Mouse (Mus musculus) midbrain, postnatal 0 days (tissue): ENCODE data around the gene Mpg. TPM values are rescaled to one million over a fixed set of nuclear protein-coding genes. Genes with fewer than 3 reads are reported as not detected.

Source experiments
- ATAC-seq: fragments of 200-750 bp; cut with Nextera tagmentation; 2 replicates; pipeline ENCODE4 v1.8.0; 2017; ENCODE audit warnings: moderate number of reproducible peaks, mild to moderate bottlenecking, moderate TSS enrichment, moderate library complexity; ENCODE audit not compliant: low FRiP score
- DNase-seq: peaks from one replicate; pipeline ENCODE4 v3.0.0-alpha.2; 2015; ENCODE audit warnings: low spot score
- H3K27ac ChIP-seq: fragments of 300-500 bp; sonication (generic); 2 replicates; pipeline ENCODE4 v1.5.1; 2014; ENCODE audit warnings: low read depth, mild to moderate bottlenecking, low read length, mixed read lengths
- H3K27me3 ChIP-seq: fragments of 300-500 bp; sonication (generic); 2 replicates; pipeline ENCODE4 v1.6.1; 2014; ENCODE audit warnings: low read length, control low read depth, mixed read lengths; ENCODE audit not compliant: insufficient read depth
- H3K36me3 ChIP-seq: fragments of 300-500 bp; sonication (generic); 2 replicates; pipeline ENCODE4 v1.6.1; 2014; ENCODE audit warnings: low read length, control low read depth, mixed read lengths; ENCODE audit not compliant: insufficient read depth
- H3K4me1 ChIP-seq: fragments of 300-500 bp; sonication (generic); 2 replicates; pipeline ENCODE4 v1.6.1; 2014; ENCODE audit warnings: mild to moderate bottlenecking, control low read depth, antibody characterized with exemption, low read length, mixed read lengths; ENCODE audit not compliant: insufficient read depth
- H3K4me2 ChIP-seq: fragments of 300-500 bp; sonication (generic); 2 replicates; pipeline ENCODE4 v1.6.1; 2014; ENCODE audit warnings: low read depth, mild to moderate bottlenecking, low read length, mixed read lengths; ENCODE audit not compliant: poor library complexity, severe bottlenecking
- H3K4me3 ChIP-seq: fragments of 300-500 bp; sonication (generic); 2 replicates; pipeline ENCODE4 v1.5.1; 2014; ENCODE audit warnings: low read depth, mild to moderate bottlenecking, low read length, moderate library complexity
- H3K9ac ChIP-seq: fragments of 300-500 bp; sonication (generic); replicated peaks from 2 replicates; pipeline ENCODE4 v1.6.1; 2014; ENCODE audit warnings: mild to moderate bottlenecking, low read length, moderate library complexity, mixed read lengths; ENCODE audit not compliant: poor library complexity, severe bottlenecking
- H3K9me3 ChIP-seq: fragments of 300-500 bp; sonication (generic); 2 replicates; pipeline ENCODE4 v1.6.1; 2016; ENCODE audit warnings: low read length, control low read depth
- CTCF ChIP-seq: IDR thresholded peaks from 2 replicates; pipeline ENCODE4 v1.5.1; 2016; ENCODE audit warnings: antibody characterized with exemption, mild to moderate bottlenecking
- WGBS: fragments of 180-500 bp; shearing (Covaris S2); extraction: QIAGEN DNeasy Blood & Tissue Kit; methylation state at CpG from one replicate; pipeline ENCODE4 v1.1.7; 2014; 5-methylcytosine and 5-hydroxymethylcytosine counted together
- polyA plus RNA-seq: library from polyadenylated mRNA; unstranded; fragments of >200 nt; fragmentation: Nextera tagmentation; extraction: Ambion mirVana; gene quantifications from 2 replicates; pipeline ENCODE4 v1.2.1, GENCODE M21; 2015
- total RNA-seq: library from RNA; depleted of rRNA; stranded (reverse); fragments of >200 nt; gene quantifications from 2 replicates; pipeline ENCODE4 v1.2.3, GENCODE M21; 2014

The Mpg gene
- total and polyA plus RNA-seq, 2 experiments from 2014 or later = 31.2 to 31.7 TPM

DNA sequence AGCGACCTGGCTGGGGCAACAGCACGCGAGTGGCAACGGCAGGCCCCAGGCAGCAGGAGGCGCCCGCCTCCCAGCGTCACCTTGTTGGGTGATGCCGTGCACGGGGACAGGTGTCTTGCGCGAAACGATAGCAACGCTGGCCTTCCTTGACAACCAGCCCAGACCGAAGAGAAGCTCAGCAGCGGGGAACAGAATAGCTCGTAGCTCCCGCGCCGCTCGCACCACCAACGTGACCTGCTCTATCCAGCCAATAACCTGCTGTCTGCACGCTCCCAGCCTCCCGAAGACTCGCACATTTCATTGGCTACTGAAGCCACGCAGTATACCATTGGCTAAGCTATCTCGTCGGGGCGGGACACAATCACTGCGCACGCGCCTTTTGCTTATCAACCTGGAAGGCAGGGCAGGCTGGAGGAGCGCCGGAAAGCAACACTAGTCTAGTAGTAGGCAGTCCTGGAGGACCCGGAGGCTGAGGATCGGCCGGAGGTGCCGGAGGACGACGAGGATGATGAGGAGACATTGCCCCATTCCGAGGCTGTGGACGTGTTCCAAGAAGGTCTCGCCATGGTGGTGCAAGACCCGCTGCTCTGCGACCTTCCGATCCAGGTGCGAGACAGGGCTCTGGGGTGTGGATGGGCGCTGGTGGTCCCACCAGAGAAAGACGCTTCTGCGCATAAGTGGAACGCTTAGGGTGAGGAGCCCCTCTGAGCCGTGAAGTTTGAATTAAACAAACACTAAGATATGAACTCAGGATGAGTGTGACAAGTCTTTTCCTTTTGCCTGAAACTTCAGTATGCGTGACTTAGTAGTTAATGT is 21.0 kb upstream of the Mpg start, which contains the start of gene Snrnp25:
TSS of gene Snrnp25 (plus strand) at position 358 of the 816 bp plus-strand sequence.
- peak; percentile 100 for ATAC-seq
- H3K9me3 ChIP-seq = no peaks in the 10 kb centered on the region
- H3K4me1 ChIP-seq = no peaks in the 10 kb centered on the region; the same call in 1 of the 2 replicates
- H3K9ac ChIP-seq = peak within 1 kb of the TSS; percentile 54
- TF ChIP-seq CTCF = peak; percentile 60
- peak within 1 kb of the TSS; percentile 52 for H3K4me3 ChIP-seq
- H3K36me3 ChIP-seq = peaks cover 19% of the 10 kb centered on the region
- H3K27ac ChIP-seq = no peak within 1 kb of the TSS
- no peaks in the 10 kb centered on the region for H3K27me3 ChIP-seq
- WGBS = under 1% methylated on average over 51 of the region's 52 CpGs
- DNase-seq = peak; percentile 99
- peak within 1 kb of the TSS; percentile 76 for H3K4me2 ChIP-seq

DNA sequence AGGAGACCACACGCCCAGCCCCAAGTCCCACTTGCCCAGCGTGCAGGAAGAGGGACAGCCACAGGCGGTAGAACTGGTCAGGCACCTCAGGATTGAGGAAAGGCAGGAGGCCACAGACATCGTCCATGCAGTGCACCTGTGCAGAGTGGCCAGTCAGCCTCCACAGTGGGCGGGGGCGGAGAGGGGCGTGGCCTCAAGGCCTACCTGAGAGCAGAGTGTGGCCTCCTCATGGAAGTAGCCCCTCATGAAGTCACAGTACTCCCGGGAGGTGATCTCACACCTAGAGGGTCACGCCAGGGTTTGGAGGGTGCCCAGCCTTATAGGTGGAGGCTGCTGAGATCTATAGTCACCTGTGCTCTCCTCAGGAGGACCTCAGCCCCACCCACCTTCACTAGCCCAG is 15.7 kb upstream of the Mpg start:
- no peak overlapping the region for H3K9ac ChIP-seq
- ATAC-seq = no peak
- H3K27ac ChIP-seq = no peak overlapping the region
- H3K4me1 ChIP-seq = no peaks in the 10 kb centered on the region
- 91% methylated on average over 8 of the region's 9 CpGs for WGBS
- no peak overlapping the region for H3K4me3 ChIP-seq
- no peaks in the 10 kb centered on the region for H3K9me3 ChIP-seq
- no peaks in the 10 kb centered on the region for H3K27me3 ChIP-seq
- no peak for TF ChIP-seq CTCF
- DNase-seq = no peak
- peaks cover 32% of the 10 kb centered on the region for H3K36me3 ChIP-seq
- no peak overlapping the region for H3K4me2 ChIP-seq

DNA sequence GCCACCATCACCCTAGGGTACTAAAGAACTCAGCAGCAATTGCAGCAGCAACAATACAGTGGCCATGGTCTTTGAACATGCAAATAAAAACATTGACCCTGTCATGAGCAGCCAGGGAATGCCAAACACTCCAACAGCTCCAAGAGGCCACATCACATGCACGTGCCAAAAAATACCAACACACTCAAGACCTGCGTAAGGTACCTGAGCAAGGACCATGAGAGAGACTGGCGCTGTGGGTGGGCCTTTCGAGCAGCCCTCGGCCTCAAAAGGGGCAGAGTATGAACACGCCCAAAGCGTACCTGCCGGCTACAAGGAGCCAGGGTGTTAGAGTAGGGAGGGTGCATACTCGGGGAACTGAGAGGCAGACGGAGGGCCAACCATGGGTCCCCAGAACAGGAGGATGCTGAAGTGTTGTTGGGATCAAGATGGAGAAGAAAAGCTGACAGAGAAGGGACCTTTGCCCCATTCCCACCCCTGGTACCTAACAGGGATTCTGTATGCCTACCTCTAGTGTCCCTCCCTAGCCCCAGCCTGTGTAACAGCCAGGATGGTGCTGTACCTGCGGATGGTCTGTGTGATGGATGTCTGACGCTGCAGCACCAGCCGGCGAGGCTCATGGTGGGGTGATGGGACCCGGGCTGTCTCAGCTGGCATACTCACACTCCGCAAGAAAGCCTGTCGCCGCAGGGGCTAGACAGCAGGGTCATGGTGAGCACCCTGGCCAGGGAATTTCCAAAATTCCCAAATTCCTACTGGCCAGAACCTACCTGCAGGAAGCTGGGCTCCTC is 10.7 kb upstream of the Mpg start:
- DNase-seq (no peak), ATAC-seq (no peak)
- Histone ChIP-seq H3K4me2 (no peak overlapping the region), H3K27ac (no peak overlapping the region), H3K27me3 (no peaks in the 10 kb centered on the region), H3K9ac (no peak overlapping the region), H3K4me1 (no peaks in the 10 kb centered on the region), H3K9me3 (no peaks in the 10 kb centered on the region), H3K36me3 (peaks cover 9% of the 10 kb centered on the region; the same call in 1 of the 2 replicates), H3K4me3 (no peak overlapping the region)
- no peak for TF ChIP-seq CTCF
- WGBS = 95% methylated on average over 18 of the region's 18 CpGs

DNA sequence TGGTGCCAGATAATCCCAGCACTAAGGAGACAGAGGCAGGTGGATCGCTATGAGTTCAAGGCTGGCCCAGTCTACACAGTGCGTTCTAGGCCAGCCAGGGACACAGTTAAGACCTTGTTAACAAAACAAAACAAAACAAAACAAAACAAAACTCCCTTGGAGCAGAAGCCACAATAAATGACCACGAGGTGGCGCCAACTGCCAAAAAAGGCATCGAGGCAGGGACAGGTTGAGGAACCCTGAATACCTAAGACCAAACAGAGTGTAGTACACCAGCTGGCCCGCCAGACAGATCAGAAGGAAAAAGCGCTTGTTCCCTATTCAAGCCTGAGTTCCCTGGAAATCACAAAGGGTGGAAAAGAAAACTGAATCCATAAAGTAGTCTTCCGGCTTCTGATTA is 9.5 kb upstream of the Mpg start:
- H3K27ac ChIP-seq = no peak overlapping the region
- 0 out of 2 replicates have a peak, but pooled peaks cover 8% of the 10 kb centered on the region for H3K36me3 ChIP-seq
- ATAC-seq = peak; percentile 45; the same call in 1 of the 2 replicates
- H3K9me3 ChIP-seq = no peaks in the 10 kb centered on the region
- 0 out of 2 replicates have a peak, but pooled peaks cover 4% of the 10 kb centered on the region for H3K4me1 ChIP-seq
- 20% methylated on average over 8 of the region's 8 CpGs for WGBS
- no peak overlapping the region for H3K9ac ChIP-seq
- H3K4me2 ChIP-seq = no peak overlapping the region
- H3K27me3 ChIP-seq = no peaks in the 10 kb centered on the region
- H3K4me3 ChIP-seq = no peak overlapping the region
- peak; percentile 90 for TF ChIP-seq CTCF
- DNase-seq = peak; percentile 88

DNA sequence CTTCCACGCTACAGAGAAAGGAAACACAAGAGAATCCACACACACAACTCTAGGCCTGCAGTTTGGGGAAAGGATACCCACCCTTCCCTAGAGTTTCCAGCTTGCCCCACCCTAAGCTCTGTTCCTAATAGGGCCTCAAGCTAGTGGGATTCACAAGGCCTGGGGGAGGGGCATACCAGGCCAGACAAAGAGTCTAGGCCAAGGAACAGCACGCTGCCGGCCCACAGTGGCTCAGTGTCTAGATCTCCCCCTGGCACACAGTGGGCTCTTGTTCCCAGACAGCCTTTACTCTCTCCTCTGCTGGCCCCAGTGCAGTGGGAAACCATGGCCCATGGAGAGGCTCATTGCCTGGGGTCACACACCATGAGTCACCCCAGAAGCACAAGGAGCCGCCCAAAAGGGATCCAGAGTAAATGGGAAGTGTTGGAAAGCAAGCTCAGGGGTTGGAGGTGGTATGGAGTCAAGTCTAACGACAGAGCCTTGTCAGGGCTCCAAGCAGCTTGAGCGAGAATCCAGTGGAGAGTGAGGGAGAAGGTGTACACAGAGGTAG is 7.7 kb upstream of the Mpg start:
- Histone ChIP-seq H3K4me1 (peaks cover 10% of the 10 kb centered on the region; the same call in 1 of the 2 replicates), H3K4me3 (no peak overlapping the region), H3K27ac (no peak overlapping the region), H3K9me3 (no peaks in the 10 kb centered on the region), H3K36me3 (no peaks in the 10 kb centered on the region), H3K4me2 (no peak overlapping the region), H3K9ac (no peak overlapping the region; the same call in 1 of the 2 replicates), H3K27me3 (peaks cover 6% of the 10 kb centered on the region)
- ATAC-seq (no peak), DNase-seq (peak; percentile 54)
- WGBS = 55% methylated on average over 6 of the region's 6 CpGs
- TF ChIP-seq CTCF = no peak
